Mouse (Mus musculus): ENCODE results near the gene Sorcs2. TPM values are rescaled to one million over a fixed set of nuclear protein-coding genes. Genes with fewer than 3 reads are reported as not detected.
"Not testable (repeated sequence)": the region's sequence is repeated elsewhere in the genome, so short reads cannot be mapped to it uniquely, and the experiment has no call there.

Gene Sorcs2
- total RNA-seq, 2 experiments from 2014 or later, result 8.2 to 11.0 TPM

DNA sequence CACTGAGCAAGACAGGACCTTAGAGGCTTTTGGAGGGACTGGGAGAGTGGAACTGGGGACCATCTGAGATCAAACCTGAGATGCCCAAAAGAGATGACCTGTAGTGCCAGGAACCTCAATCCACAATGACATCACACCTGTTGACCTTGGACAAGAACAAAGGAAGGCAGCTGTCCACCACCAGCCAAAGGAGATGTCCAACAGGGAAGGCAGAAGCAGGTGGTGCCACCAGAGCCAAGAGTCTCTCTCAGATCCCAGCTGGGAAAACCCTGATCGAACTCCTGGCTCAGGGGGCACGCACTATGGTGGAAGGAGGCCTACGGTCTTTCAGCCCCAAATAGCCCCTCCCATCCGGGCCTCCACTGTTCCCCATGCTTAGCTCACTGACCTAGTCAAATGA, 6.2 kb downstream of the Sorcs2 start:
- DNase-seq, result no peak

DNA sequence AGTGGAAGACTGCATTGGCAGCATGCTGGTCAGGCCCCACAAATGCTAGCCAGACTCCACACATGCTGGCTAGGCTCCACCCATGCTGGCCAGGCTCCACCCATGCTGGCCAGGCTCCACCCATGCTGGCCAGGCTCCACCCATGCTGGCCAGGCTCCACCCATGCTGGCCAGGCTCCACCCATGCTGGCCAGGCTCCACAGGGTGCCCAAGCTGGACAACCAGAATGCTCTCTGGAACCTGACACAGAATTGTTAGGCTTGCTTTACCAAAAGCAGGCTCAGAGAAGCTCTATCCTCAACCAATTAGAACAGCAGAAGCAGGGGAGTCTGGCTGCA, 7.4 kb downstream of the Sorcs2 start:
- DNase-seq, result not testable (repeated sequence)

DNA sequence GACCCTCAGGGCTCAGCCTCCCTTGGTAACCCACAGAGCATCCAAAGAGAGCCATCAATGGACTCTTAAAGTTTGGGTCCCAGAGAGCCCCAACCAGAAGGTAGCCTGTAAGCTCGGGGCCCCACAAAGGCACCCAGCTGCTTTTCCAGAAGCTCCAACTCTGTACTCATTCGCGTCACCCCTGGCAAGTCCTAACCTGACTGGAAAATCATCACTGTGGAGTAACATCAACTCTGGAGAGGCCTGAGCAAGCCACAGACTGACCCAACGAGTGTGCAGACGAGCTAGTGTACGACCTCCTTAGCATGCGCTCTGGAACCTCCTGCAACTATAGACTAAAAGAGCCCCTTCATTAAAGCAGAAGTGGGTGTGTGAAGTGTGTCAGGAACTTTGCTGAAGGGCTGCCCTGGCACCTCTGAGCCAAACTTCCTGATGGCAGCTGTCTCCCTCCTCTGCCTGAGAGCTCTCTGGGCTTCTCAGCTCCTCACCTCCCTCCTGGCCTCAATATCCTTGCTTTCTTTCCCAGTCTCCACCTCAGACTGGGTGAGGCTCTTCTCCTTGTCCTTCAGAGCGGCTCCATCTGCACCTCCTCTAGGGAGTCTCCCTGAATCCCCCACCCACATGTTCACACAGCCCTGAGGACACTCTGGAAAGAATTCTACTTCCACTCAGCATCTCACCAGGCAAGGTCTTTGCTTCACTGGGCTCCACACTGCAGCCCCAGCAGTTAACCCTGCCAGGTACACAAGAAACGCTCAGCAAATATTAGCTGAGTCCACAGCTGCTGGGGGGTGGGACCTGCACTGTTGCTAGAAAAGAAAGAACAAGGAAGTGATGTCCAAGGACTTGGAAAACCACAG, 8.0 kb downstream of the Sorcs2 start:
- DNase-seq, result no peak

- DNase-seq, result peak in 1 of 2 experiments; percentile 64
These were observed 12.9 kb downstream of the Sorcs2 start for GRCm38 (mm10) chr5:36385062-36385461.

DNA sequence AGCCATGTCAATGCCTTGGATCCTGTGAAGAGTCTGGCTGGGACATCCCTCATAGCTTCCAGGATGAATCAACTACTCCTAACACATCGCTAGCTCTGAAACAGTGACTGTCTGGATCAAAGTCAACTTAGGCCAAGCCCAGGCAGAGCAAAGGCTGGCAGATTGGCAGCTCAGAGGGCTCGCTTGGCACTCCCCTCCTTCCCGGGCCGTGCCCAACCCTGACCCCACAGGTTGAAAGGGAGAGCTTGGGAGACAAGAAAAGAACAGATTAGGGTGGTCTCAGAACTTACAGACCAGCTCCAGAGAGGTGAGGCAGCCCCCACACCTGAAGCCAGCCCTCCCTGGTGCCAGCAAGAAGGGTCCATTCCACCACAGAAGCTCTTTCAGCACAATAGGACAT, 14.5 kb downstream of the Sorcs2 start:
- no peak for DNase-seq

DNA sequence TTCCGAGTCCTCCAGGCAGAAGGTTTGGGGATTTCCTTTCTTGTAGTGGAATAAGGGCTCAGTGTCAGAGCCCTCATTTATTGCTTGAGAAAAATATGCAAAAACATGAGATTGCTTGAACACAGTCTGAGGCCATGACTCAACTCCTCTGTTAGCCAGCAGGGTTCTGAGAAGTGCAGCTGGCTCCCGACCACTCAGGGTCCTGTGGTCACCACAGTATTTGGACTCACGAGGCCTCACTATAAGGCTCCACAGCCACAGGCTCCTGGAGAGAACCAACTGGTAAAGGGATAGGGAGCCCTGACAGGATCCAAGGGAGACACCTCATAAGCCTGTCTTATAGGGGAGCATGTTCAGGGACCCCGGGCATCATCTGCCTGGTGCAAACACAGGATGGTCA, 15.2 kb downstream of the Sorcs2 start:
- no peak for DNase-seq

GRCm38 (mm10) chr5:36382134-36382693, 15.7 kb downstream of the Sorcs2 start:
- DNase-seq, result no peak

GRCm38 (mm10) chr5:36379938-36380511, 17.9 kb downstream of the Sorcs2 start:
- DNase-seq, result no peak

GRCm38 (mm10) chr5:36378370-36378738, 19.6 kb downstream of the Sorcs2 start:
- DNase-seq, result no peak

GRCm38 (mm10) chr5:36377456-36378369, 20.2 kb downstream of the Sorcs2 start:
- peak; percentile 76 to 79 for DNase-seq

GRCm38 (mm10) chr5:36375886-36376285, 22.1 kb downstream of the Sorcs2 start:
- DNase-seq, result no peak

DNA sequence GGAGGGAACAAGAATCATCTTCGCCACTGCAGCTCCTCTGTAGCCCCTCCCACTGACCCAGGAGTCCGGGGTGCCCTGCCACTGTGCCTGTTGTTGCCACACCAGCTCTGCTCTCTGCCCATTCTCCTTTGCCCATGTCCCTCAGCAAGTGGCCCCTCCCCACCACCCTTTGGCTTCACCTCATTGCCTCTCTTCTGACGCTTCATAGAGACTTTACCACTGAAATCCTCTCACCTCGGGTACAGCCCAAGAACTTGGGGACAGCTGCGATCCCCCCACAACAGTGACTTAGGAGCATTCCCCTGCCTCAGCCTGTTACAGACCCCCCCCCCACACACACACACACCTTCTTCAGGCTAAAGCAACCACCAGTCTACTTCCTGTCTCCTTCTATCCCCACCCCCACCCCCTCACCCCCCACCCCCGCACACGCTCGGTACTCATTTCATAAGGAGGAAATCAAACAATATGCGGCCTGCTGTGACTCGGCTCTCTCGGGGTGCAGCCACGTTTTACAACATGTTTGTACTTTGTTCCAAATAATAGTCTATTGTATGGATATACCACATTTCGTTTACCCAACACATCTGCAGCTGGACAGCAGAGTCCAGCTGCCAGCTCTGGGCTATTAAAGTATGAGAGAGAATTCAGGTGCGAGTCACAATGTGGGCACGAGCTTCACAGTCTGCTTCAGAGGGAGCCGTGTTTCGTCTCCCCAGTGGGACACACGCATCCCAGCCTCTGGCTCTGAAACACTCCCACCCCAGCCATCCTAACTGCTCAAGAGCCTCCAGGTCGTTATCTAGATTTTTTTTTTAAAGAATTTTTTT, 23.5 kb downstream of the Sorcs2 start:
- DNase-seq, result no peak

- DNase-seq, result peak; percentile 45 to 76
These were observed 24.6 kb downstream of the Sorcs2 start for GRCm38 (mm10) chr5:36373246-36373891.

GRCm38 (mm10) chr5:36371731-36372130, 26.2 kb downstream of the Sorcs2 start:
- no peak for DNase-seq

DNA sequence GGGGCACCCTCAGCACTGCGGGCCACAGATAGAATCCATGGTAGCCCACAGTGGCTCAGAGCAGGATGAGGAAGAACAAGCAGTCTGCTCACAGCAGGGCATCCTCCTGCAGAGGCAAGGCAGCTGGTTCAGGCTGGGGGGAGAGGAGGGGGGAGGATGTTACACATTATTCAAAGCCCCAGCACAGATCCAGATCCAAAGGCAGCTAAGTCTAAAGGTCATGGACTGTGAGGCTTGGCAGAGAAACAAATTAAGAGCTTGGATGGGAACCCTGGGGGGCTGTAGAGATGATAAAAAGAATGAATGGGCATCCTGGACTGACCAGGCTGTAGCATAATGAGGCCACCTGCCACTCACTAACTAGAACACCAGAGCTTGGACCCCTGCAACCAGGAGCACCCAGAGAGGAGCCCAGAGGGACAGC, 28.7 kb downstream of the Sorcs2 start:
- no peak for DNase-seq

GRCm38 (mm10) chr5:36368511-36369135, 29.3 kb downstream of the Sorcs2 start:
- no peak for DNase-seq

DNA sequence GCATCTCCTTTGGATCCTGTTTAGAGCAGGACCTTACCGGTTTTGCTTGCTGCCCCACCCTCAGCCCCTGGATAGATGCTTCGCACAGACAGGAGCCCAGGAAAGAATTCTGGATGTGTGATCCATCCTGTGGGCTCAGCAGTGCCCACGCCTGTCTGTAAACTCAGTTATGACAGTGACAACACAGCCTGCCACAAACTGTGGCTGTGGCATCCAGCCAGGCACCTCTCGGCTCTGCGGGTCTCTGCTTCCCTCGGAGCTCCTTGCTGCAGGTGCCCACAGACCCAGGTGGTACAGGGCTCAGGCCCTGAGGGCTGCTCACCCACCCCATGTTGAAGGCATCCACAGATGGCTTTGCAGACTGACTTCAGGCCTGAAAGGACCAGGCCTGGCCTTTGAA, 30.0 kb downstream of the Sorcs2 start:
- DNase-seq, result no peak

GRCm38 (mm10) chr5:36367181-36367610, 30.7 kb downstream of the Sorcs2 start:
- peak; percentile 77 to 81 for DNase-seq

GRCm38 (mm10) chr5:36361749-36362148, 36.2 kb downstream of the Sorcs2 start:
- DNase-seq, result no peak

GRCm38 (mm10) chr5:36360343-36360742, 37.6 kb downstream of the Sorcs2 start:
- no peak for DNase-seq

Data from heart, adult 18-20 months (tissue).